In genomic region chr11:58316768-58317390, GRCm38 (mm10) we compare ENCODE assay signal across 14 mouse cellular contexts. TPM values are rescaled to one million over a fixed set of nuclear protein-coding genes. Genes with fewer than 3 reads are reported as not detected.
DNase-seq lines count a peak whose midpoint lies in the region; ATAC-seq and TF ChIP-seq lines count a peak whose summit lies in the region.
"Had no signal": no experiment of that assay in that cellular context is flagged by ENCODE, and none has a peak within 500 bp of the region (broad histone marks: within the 10 kb centered on the region; RNA-seq: fewer than 3 reads in every experiment).

No protein-coding gene starts in this region.

- in situ Hi-C loops in ES-E14 (cut with MboI; ENCODE audit: low sequenced_read_pairs in 2 of 2, unreplicated experiment in 2 of 2), result no loop called here

- no peak overlapping the region for H3K27ac ChIP-seq in forebrain, embryonic 15.5 days (replicated peaks)
- no peak overlapping the region for H3K27ac ChIP-seq in forebrain, embryonic 11.5 days (ENCODE audit: low read depth, low read length)
- H3K27ac ChIP-seq in liver, embryonic 11.5 days (ENCODE audit: low read depth, low read length), result no peak overlapping the region
- H3K27ac ChIP-seq in ES-E14 (ENCODE audit: insufficient read depth, low read depth, low read length, poor library complexity, severe bottlenecking), result no peak overlapping the region
- H3K27ac ChIP-seq: kidney, postnatal 0 days; neural tube, embryonic 12.5 days; stomach, embryonic 15.5 days had no signal

- H3K4me2 ChIP-seq in forebrain, embryonic 15.5 days (replicated peaks), result no peak overlapping the region
- H3K4me2 ChIP-seq in forebrain, embryonic 11.5 days (ENCODE audit: low read depth, low read length, severe bottlenecking), result no peak overlapping the region
- no peak overlapping the region for H3K4me2 ChIP-seq in liver, embryonic 11.5 days
- H3K4me2 ChIP-seq: neural tube, embryonic 12.5 days; stomach, embryonic 15.5 days had no signal

- no peak for DNase-seq in forebrain, embryonic 11.5 days (ENCODE audit: low spot score)
- DNase-seq in liver, embryonic 11.5 days (ENCODE audit: low spot score), result no peak
- no peak for DNase-seq in liver
- no peak for DNase-seq in ES-E14 (ENCODE audit: low read depth, low spot score)
- no peak for DNase-seq in thymus, postnatal 25 days
- DNase-seq: right cerebral cortex, postnatal 25 days had no signal

- peak; percentile 57 for ATAC-seq in forebrain, embryonic 15.5 days (replicated peaks)
- ATAC-seq in forebrain, embryonic 11.5 days (replicated peaks; ENCODE audit: low FRiP score), result no peak
- ATAC-seq in liver, embryonic 11.5 days (replicated peaks; ENCODE audit: low FRiP score), result 0 out of 2 replicates have a peak, but pooled peaks have one; percentile 28
- ATAC-seq in megakaryocyte-erythroid progenitor cell, adult 5-6 weeks (replicated peaks; ENCODE audit: low FRiP score, low TSS enrichment, poor library complexity, severe bottlenecking), result peak; percentile 24; the same call in 1 of the 2 replicates
- no peak for ATAC-seq in monocyte, adult 5-6 weeks (replicated peaks; ENCODE audit: insufficient number of reproducible peaks, low FRiP score, low TSS enrichment, poor library complexity, severe bottlenecking)

- H3K4me3 ChIP-seq in forebrain, embryonic 15.5 days, result no peak overlapping the region
- no peak overlapping the region for H3K4me3 ChIP-seq in forebrain, embryonic 11.5 days (ENCODE audit: low read depth, low read length)
- H3K4me3 ChIP-seq in liver, embryonic 11.5 days (ENCODE audit: low read depth, low read length), result no peak overlapping the region
- peak overlapping the region; percentile 56 to 57 for H3K4me3 ChIP-seq in ES-E14 (ENCODE audit: insufficient read depth in 1 of 2, low read depth in 1 of 2, low read length in 2 of 2, poor library complexity in 1 of 2, severe bottlenecking in 1 of 2)
- H3K4me3 ChIP-seq: neural tube, embryonic 12.5 days; stomach, embryonic 15.5 days had no signal

- no peak overlapping the region for H3K9ac ChIP-seq in forebrain, embryonic 15.5 days (replicated peaks)
- no peak overlapping the region for H3K9ac ChIP-seq in forebrain, embryonic 11.5 days (ENCODE audit: low read length)
- H3K9ac ChIP-seq in liver, embryonic 11.5 days (ENCODE audit: low read depth, low read length), result no peak overlapping the region
- peak overlapping the region; percentile 39; the same call in 1 of the 2 replicates for H3K9ac ChIP-seq in ES-E14 (ENCODE audit: insufficient read depth, low read depth, low read length, poor library complexity, severe bottlenecking)
- H3K9ac ChIP-seq: neural tube, embryonic 12.5 days; stomach, embryonic 15.5 days had no signal

- WGBS in forebrain, embryonic 15.5 days, result 76% methylated on average over 28 of the region's 28 CpGs
- WGBS in forebrain, embryonic 11.5 days, result 73% methylated on average over 28 of the region's 28 CpGs
- WGBS in liver, embryonic 11.5 days, result 72% methylated on average over 28 of the region's 28 CpGs

- no peaks in the 10 kb centered on the region for H3K27me3 ChIP-seq in forebrain, embryonic 15.5 days
- no peaks in the 10 kb centered on the region for H3K27me3 ChIP-seq in forebrain, embryonic 11.5 days (ENCODE audit: control insufficient read depth, insufficient read depth, low read length)
- no peaks in the 10 kb centered on the region for H3K27me3 ChIP-seq in liver, embryonic 11.5 days (replicated peaks; ENCODE audit: control insufficient read depth, insufficient read depth, low read length)
- H3K27me3 ChIP-seq: neural tube, embryonic 12.5 days; stomach, embryonic 15.5 days had no signal

- peaks cover 6% of the 10 kb centered on the region for H3K4me1 ChIP-seq in forebrain, embryonic 15.5 days
- H3K4me1 ChIP-seq in forebrain, embryonic 11.5 days (replicated peaks; ENCODE audit: control insufficient read depth, insufficient read depth, low read length), result no peaks in the 10 kb centered on the region; the same call in 1 of the 2 replicates
- H3K4me1 ChIP-seq in liver, embryonic 11.5 days (replicated peaks; ENCODE audit: control insufficient read depth, insufficient read depth, low read length), result peaks cover 4% of the 10 kb centered on the region
- no peaks in the 10 kb centered on the region for H3K4me1 ChIP-seq in ES-E14 (ENCODE audit: control insufficient read depth in 2 of 2, insufficient read depth in 2 of 2, low read length in 2 of 2, poor library complexity in 1 of 2)

- peaks cover 51% of the 10 kb centered on the region for H3K36me3 ChIP-seq in forebrain, embryonic 15.5 days
- H3K36me3 ChIP-seq in forebrain, embryonic 11.5 days (ENCODE audit: control insufficient read depth, insufficient read depth, low read length), result no peaks in the 10 kb centered on the region; the same call in 1 of the 2 replicates
- peaks cover 24% of the 10 kb centered on the region for H3K36me3 ChIP-seq in liver, embryonic 11.5 days (ENCODE audit: control insufficient read depth, insufficient read depth, low read length)
- H3K36me3 ChIP-seq in ES-E14 (ENCODE audit: control insufficient read depth, insufficient read depth, low read length, poor library complexity, severe bottlenecking), result peaks cover 7% of the 10 kb centered on the region

- no peaks in the 10 kb centered on the region for H3K9me3 ChIP-seq in forebrain, embryonic 15.5 days
- no peaks in the 10 kb centered on the region for H3K9me3 ChIP-seq in forebrain, embryonic 11.5 days (ENCODE audit: control insufficient read depth, low read length)
- H3K9me3 ChIP-seq in liver, embryonic 11.5 days (ENCODE audit: control insufficient read depth, low read length), result no peaks in the 10 kb centered on the region
- H3K9me3 ChIP-seq in ES-E14 (ENCODE audit: control insufficient read depth, insufficient read depth, low read depth, low read length), result no peaks in the 10 kb centered on the region
- H3K9me3 ChIP-seq: neural tube, embryonic 12.5 days; stomach, embryonic 15.5 days had no signal

TF ChIP-seq in ES-E14, 5 proteins besides CTCF, POLR2A, EP300 and RAD21:
- no peak for TF ChIP-seq ZNF384 (IDR thresholded peaks at IDR 0.05; ENCODE audit: low read depth, low read length)

RNA-seq across cellular contexts. Expression of gene Zfp692, which starts 10.0 kb away (rescaled TPM):
- 34.0 and 34.3 TPM in 2 replicates for polyA plus RNA-seq in forebrain, embryonic 15.5 days (2015; fragmentation: Nextera tagmentation; extraction: Ambion mirVana)
- 17.4 and 20.0 TPM in 2 replicates for polyA plus RNA-seq in forebrain, embryonic 11.5 days (2014; fragmentation: Nextera tagmentation; extraction: Ambion mirVana)
- polyA plus RNA-seq in liver, embryonic 11.5 days (2014; fragmentation: Nextera tagmentation; extraction: Ambion mirVana), result 18.3 and 19.2 TPM in 2 replicates
- total RNA-seq in ES-E14 (2012; rRNA removed), result 28.0 and 43.2 TPM in 2 replicates
- total RNA-seq in megakaryocyte-erythroid progenitor cell, adult 5-6 weeks (2014; fragmentation: Nextera tagmentation), result 34.0 and 66.1 TPM in 2 replicates
- 25.0 and 26.7 TPM in 2 replicates for total RNA-seq in megakaryocyte-erythroid progenitor cell, adult 5-6 weeks (2017)
- total RNA-seq in monocyte, adult 5-6 weeks (2017), result 8.4 to 17.0 TPM (median 9.2 TPM) in 3 replicates

RNA-seq across cellular contexts. Expression of gene Zfp672, which starts 13.3 kb away (rescaled TPM):
- 39.0 and 40.6 TPM in 2 replicates for polyA plus RNA-seq in forebrain, embryonic 15.5 days (2015; fragmentation: Nextera tagmentation; extraction: Ambion mirVana)
- 30.6 and 33.2 TPM in 2 replicates for polyA plus RNA-seq in forebrain, embryonic 11.5 days (2014; fragmentation: Nextera tagmentation; extraction: Ambion mirVana)
- 50.6 and 50.7 TPM in 2 replicates for polyA plus RNA-seq in liver, embryonic 11.5 days (2014; fragmentation: Nextera tagmentation; extraction: Ambion mirVana)
- total RNA-seq in ES-E14 (2012; rRNA removed), result 9.5 and 11.7 TPM in 2 replicates
- 60.9 and 65.9 TPM in 2 replicates for total RNA-seq in megakaryocyte-erythroid progenitor cell, adult 5-6 weeks (2014; fragmentation: Nextera tagmentation)
- 28.5 and 30.9 TPM in 2 replicates for total RNA-seq in megakaryocyte-erythroid progenitor cell, adult 5-6 weeks (2017)
- 33.9 to 39.8 TPM (median 36.0 TPM) in 3 replicates for total RNA-seq in monocyte, adult 5-6 weeks (2017)

RNA-seq across cellular contexts. Expression of gene Sh3bp5l, which starts 13.6 kb away (rescaled TPM):
- polyA plus RNA-seq in forebrain, embryonic 15.5 days (2015; fragmentation: Nextera tagmentation; extraction: Ambion mirVana), result 50.7 and 54.9 TPM in 2 replicates
- 36.7 and 41.0 TPM in 2 replicates for polyA plus RNA-seq in forebrain, embryonic 11.5 days (2014; fragmentation: Nextera tagmentation; extraction: Ambion mirVana)
- polyA plus RNA-seq in liver, embryonic 11.5 days (2014; fragmentation: Nextera tagmentation; extraction: Ambion mirVana), result 20.5 and 25.3 TPM in 2 replicates
- total RNA-seq in ES-E14 (2012; rRNA removed), result 26.9 and 28.9 TPM in 2 replicates
- total RNA-seq in megakaryocyte-erythroid progenitor cell, adult 5-6 weeks (2014; fragmentation: Nextera tagmentation), result 12.8 and 13.8 TPM in 2 replicates
- 10.4 and 20.9 TPM in 2 replicates for total RNA-seq in megakaryocyte-erythroid progenitor cell, adult 5-6 weeks (2017)
- 21.3 to 28.1 TPM (median 21.4 TPM) in 3 replicates for total RNA-seq in monocyte, adult 5-6 weeks (2017)

RNA-seq across cellular contexts. Expression of gene 4930438A08Rik, which starts 42.3 kb away (rescaled TPM):
- polyA plus RNA-seq in forebrain, embryonic 15.5 days (2015; fragmentation: Nextera tagmentation; extraction: Ambion mirVana), result not detected in 2 replicates
- polyA plus RNA-seq in forebrain, embryonic 11.5 days (2014; fragmentation: Nextera tagmentation; extraction: Ambion mirVana), result 0.08 TPM in 1 of 2 replicates, not detected in the other
- 0.30 and 0.44 TPM in 2 replicates for polyA plus RNA-seq in liver, embryonic 11.5 days (2014; fragmentation: Nextera tagmentation; extraction: Ambion mirVana)
- total RNA-seq in ES-E14 (2012; rRNA removed), result 0.09 TPM in 1 of 2 replicates, not detected in the other
- total RNA-seq in megakaryocyte-erythroid progenitor cell, adult 5-6 weeks (2014; fragmentation: Nextera tagmentation), result 2.3 TPM in 1 of 2 replicates, not detected in the other
- 0.19 TPM in 1 of 2 replicates, not detected in the other for total RNA-seq in megakaryocyte-erythroid progenitor cell, adult 5-6 weeks (2017)
- total RNA-seq in monocyte, adult 5-6 weeks (2017), result not detected in 3 replicates
- total RNA-seq: adrenal gland, adult 18-20 months; left cerebral cortex, adult 18-20 months had no signal

Comparison
In these comparisons a context has a peak if more than half of its experiments do, and no peak if none do; other contexts are left out.
1. ATAC-seq: peak in forebrain, embryonic 15.5 days (single experiment), liver, embryonic 11.5 days (single experiment) and megakaryocyte-erythroid progenitor cell, adult 5-6 weeks (single experiment); none in forebrain, embryonic 11.5 days (single experiment) and monocyte, adult 5-6 weeks (single experiment).
2. H3K4me3 ChIP-seq: peak in ES-E14 (2 of 2); none in forebrain, embryonic 15.5 days (single experiment), forebrain, embryonic 11.5 days (single experiment) and liver, embryonic 11.5 days (single experiment).